Mouse (Mus musculus): ENCODE measurements around the gene Foxq1.

GRCm38 (mm10) chr13:31572806-31573508, 17.0 kb downstream of the Foxq1 start:
- TF ChIP-seq CTCF (conservative IDR thresholded peaks at IDR 0.05; ENCODE audit: insufficient read depth, insufficient read length, low read depth, low read length) = no peak
- no peak for TF ChIP-seq POLR2A (IDR thresholded peaks at IDR 0.05; ENCODE audit: low read depth, low read length)
